Mouse (Mus musculus): ENCODE measurements at regions not wholly inside any gene's neighbourhood (a gene's known extent, or its start where the extent isn't known, plus 50 kb on each side); places are given as distances from the start of the nearest gene placed in this dataset.
A peak's percentile ranks its signal among the peaks of the same experiment; 100 is the strongest.

GRCm38 (mm10) chr11:12112646-12113353, 74.3 kb upstream of the Grb10 start:
- DNase-seq = no peak

- DNase-seq = peak; percentile 94
Observed at GRCm38 (mm10) chr11:12107711-12108110, 69.2 kb upstream of the Grb10 start.

- peak; percentile 97 for DNase-seq
Observed at GRCm38 (mm10) chr11:12090961-12091360, 52.5 kb upstream of the Grb10 start.

GRCm38 (mm10) chr11:12089788-12090365, 51.4 kb upstream of the Grb10 start:
- no peak for DNase-seq

All from heart, adult 11 months (tissue).